Mouse (Mus musculus) T-helper 17 cell (primary cell): ENCODE results near the gene Tes.

ENCODE experiments used
- in situ Hi-C, 2 experiments: fragments of 300-600 bp; cut with MboI, MseI; formaldehyde crosslinking; loops; 1 replicate in 1 of 2; 2 replicates in 1 of 2; pipeline ENCODE4 v1.15.1; 2025; ENCODE audit warnings: high pct_unique_total_duplicates in 2 of 2

Tes gene

GRCm38 (mm10) chr6:17072763-17073484 is 8.0 kb downstream of the Tes start:
- in situ Hi-C loops = loop anchor here in 1 of 2 experiments (5.0 kb wide), 1 partner anchor 844 kb away; no protein-coding TSS in a partner anchor

GRCm38 (mm10) chr6:17077270-17077669 is 12.3 kb downstream of the Tes start:
- in situ Hi-C loops = no loop called here

GRCm38 (mm10) chr6:17077720-17078119 is 12.8 kb downstream of the Tes start:
- in situ Hi-C loops = no loop called here

- in situ Hi-C loops = no loop called here
Observed at GRCm38 (mm10) chr6:17079304-17079703, 14.4 kb downstream of the Tes start.

GRCm38 (mm10) chr6:17079826-17080225 is 14.9 kb downstream of the Tes start:
- in situ Hi-C loops = no loop called here

- in situ Hi-C loops = no loop called here
Observed at GRCm38 (mm10) chr6:17082238-17082637, 17.3 kb downstream of the Tes start.

- in situ Hi-C loops = no loop called here
Observed at GRCm38 (mm10) chr6:17082800-17083199, 17.9 kb downstream of the Tes start.

GRCm38 (mm10) chr6:17087485-17087884 is 22.5 kb downstream of the Tes start:
- in situ Hi-C loops = loop anchor here (5.0 kb wide), 2 partner anchors 35 to 60 kb away; no protein-coding TSS in a partner anchor

- in situ Hi-C loops = no loop called here
Observed at GRCm38 (mm10) chr6:17097301-17097700, 32.4 kb downstream of the Tes start.

GRCm38 (mm10) chr6:17098559-17098958 is 33.6 kb downstream of the Tes start:
- in situ Hi-C loops = no loop called here

- in situ Hi-C loops = loop anchor here (5.0 to 10.0 kb wide), 4 partner anchors 72 to 555 kb away; no protein-coding TSS in a partner anchor
Observed at GRCm38 (mm10) chr6:17099477-17100130, 34.7 kb downstream of the Tes start.

GRCm38 (mm10) chr6:17105714-17106113 is 40.8 kb downstream of the Tes start:
- in situ Hi-C loops = loop anchor here (5.0 to 10.0 kb wide), 6 partner anchors 37 to 549 kb away; no protein-coding TSS in a partner anchor

GRCm38 (mm10) chr6:17106493-17106892 is 41.5 kb downstream of the Tes start:
- in situ Hi-C loops = loop anchor here (5.0 to 10.0 kb wide), 6 partner anchors 36 to 548 kb away; no protein-coding TSS in a partner anchor

GRCm38 (mm10) chr6:17109204-17109603 is 44.3 kb downstream of the Tes start:
- in situ Hi-C loops = loop anchor here (5.0 to 10.0 kb wide), 6 partner anchors 33 to 546 kb away; no protein-coding TSS in a partner anchor

- in situ Hi-C loops = loop anchor here in 1 of 2 experiments (5.0 kb wide), 1 partner anchor 167 kb away; no protein-coding TSS in a partner anchor
Observed at GRCm38 (mm10) chr6:17110564-17111100, 45.7 kb downstream of the Tes start.

GRCm38 (mm10) chr6:17112081-17112480 is 47.1 kb downstream of the Tes start:
- in situ Hi-C loops = loop anchor here in 1 of 2 experiments (5.0 kb wide), 1 partner anchor 165 kb away; no protein-coding TSS in a partner anchor

- in situ Hi-C loops = loop anchor here in 1 of 2 experiments (5.0 kb wide), 1 partner anchor 164 kb away; no protein-coding TSS in a partner anchor
Observed at GRCm38 (mm10) chr6:17112990-17113389, 48.0 kb downstream of the Tes start.

- in situ Hi-C loops = loop anchor here in 1 of 2 experiments (5.0 kb wide), 1 partner anchor 163 kb away; no protein-coding TSS in a partner anchor
Observed at GRCm38 (mm10) chr6:17114588-17114987, 49.6 kb downstream of the Tes start.

GRCm38 (mm10) chr6:17115046-17115790 is 50.3 kb downstream of the Tes start:
- in situ Hi-C loops = no loop called here

GRCm38 (mm10) chr6:17119521-17120232 is 54.7 kb downstream of the Tes start:
- in situ Hi-C loops = loop anchor here in 1 of 2 experiments (5.0 kb wide), 1 partner anchor 48 kb away; no protein-coding TSS in a partner anchor
